Mouse (Mus musculus): ENCODE measurements at regions not wholly inside any gene's neighbourhood (a gene's known extent, or its start where the extent isn't known, plus 50 kb on each side); places are given as distances from the start of the nearest gene placed in this dataset.

- ATAC-seq (ENCODE audit: extremely low read depth, insufficient number of reproducible peaks, low FRiP score, poor library complexity, severe bottlenecking): no peak
Measured at GRCm38 (mm10) chr13:107213281-107213680, 191.4 kb upstream of the Kif2a start.

GRCm38 (mm10) chr13:107210676-107211075, 188.8 kb upstream of the Kif2a start:
- no peak for ATAC-seq (ENCODE audit: extremely low read depth, insufficient number of reproducible peaks, low FRiP score, poor library complexity, severe bottlenecking)

- ATAC-seq (ENCODE audit: extremely low read depth, insufficient number of reproducible peaks, low FRiP score, poor library complexity, severe bottlenecking): no peak
Measured at GRCm38 (mm10) chr13:107207354-107208181, 185.6 kb upstream of the Kif2a start.

GRCm38 (mm10) chr13:107199875-107200274, 177.9 kb upstream of the Kif2a start:
- no peak for ATAC-seq (ENCODE audit: extremely low read depth, insufficient number of reproducible peaks, low FRiP score, poor library complexity, severe bottlenecking)

- ATAC-seq (ENCODE audit: extremely low read depth, insufficient number of reproducible peaks, low FRiP score, poor library complexity, severe bottlenecking): no peak
Measured at GRCm38 (mm10) chr13:107193426-107193825, 171.5 kb upstream of the Kif2a start.

- no peak for ATAC-seq (ENCODE audit: extremely low read depth, insufficient number of reproducible peaks, low FRiP score, poor library complexity, severe bottlenecking)
Measured at GRCm38 (mm10) chr13:107187258-107187878, 165.4 kb upstream of the Kif2a start.

GRCm38 (mm10) chr13:107182544-107182943, 160.6 kb upstream of the Kif2a start:
- ATAC-seq (ENCODE audit: extremely low read depth, insufficient number of reproducible peaks, low FRiP score, poor library complexity, severe bottlenecking): no peak

GRCm38 (mm10) chr13:107179551-107179950, 157.6 kb upstream of the Kif2a start:
- no peak for ATAC-seq (ENCODE audit: extremely low read depth, insufficient number of reproducible peaks, low FRiP score, poor library complexity, severe bottlenecking)

GRCm38 (mm10) chr13:107177595-107177994, 155.7 kb upstream of the Kif2a start:
- no peak for ATAC-seq (ENCODE audit: extremely low read depth, insufficient number of reproducible peaks, low FRiP score, poor library complexity, severe bottlenecking)

GRCm38 (mm10) chr13:107175891-107176290, 154.0 kb upstream of the Kif2a start:
- no peak for ATAC-seq (ENCODE audit: extremely low read depth, insufficient number of reproducible peaks, low FRiP score, poor library complexity, severe bottlenecking)

GRCm38 (mm10) chr13:107168599-107169149, 146.7 kb upstream of the Kif2a start:
- ATAC-seq (ENCODE audit: extremely low read depth, insufficient number of reproducible peaks, low FRiP score, poor library complexity, severe bottlenecking): no peak

- ATAC-seq (ENCODE audit: extremely low read depth, insufficient number of reproducible peaks, low FRiP score, poor library complexity, severe bottlenecking): no peak
Measured at GRCm38 (mm10) chr13:107167856-107168598, 146.1 kb upstream of the Kif2a start.

GRCm38 (mm10) chr13:107151548-107151947, 129.6 kb upstream of the Kif2a start:
- no peak for ATAC-seq (ENCODE audit: extremely low read depth, insufficient number of reproducible peaks, low FRiP score, poor library complexity, severe bottlenecking)

- no peak for ATAC-seq (ENCODE audit: extremely low read depth, insufficient number of reproducible peaks, low FRiP score, poor library complexity, severe bottlenecking)
Measured at GRCm38 (mm10) chr13:107141209-107141608, 119.3 kb upstream of the Kif2a start.

- no peak for ATAC-seq (ENCODE audit: extremely low read depth, insufficient number of reproducible peaks, low FRiP score, poor library complexity, severe bottlenecking)
Measured at GRCm38 (mm10) chr13:107134125-107134524, 112.2 kb upstream of the Kif2a start.

GRCm38 (mm10) chr13:107126636-107127035, 104.7 kb upstream of the Kif2a start:
- ATAC-seq (ENCODE audit: extremely low read depth, insufficient number of reproducible peaks, low FRiP score, poor library complexity, severe bottlenecking): no peak

GRCm38 (mm10) chr13:107124130-107124668, 102.3 kb upstream of the Kif2a start:
- ATAC-seq (ENCODE audit: extremely low read depth, insufficient number of reproducible peaks, low FRiP score, poor library complexity, severe bottlenecking): no peak

GRCm38 (mm10) chr13:107113949-107114690, 92.2 kb upstream of the Kif2a start:
- peak; percentile 72; the same call in 1 of the 2 replicates for ATAC-seq (ENCODE audit: extremely low read depth, insufficient number of reproducible peaks, low FRiP score, poor library complexity, severe bottlenecking)

- no peak for ATAC-seq (ENCODE audit: extremely low read depth, insufficient number of reproducible peaks, low FRiP score, poor library complexity, severe bottlenecking)
Measured at GRCm38 (mm10) chr13:107108045-107108444, 86.1 kb upstream of the Kif2a start.

All from neutrophil, adult 5-6 weeks (primary cell).